Mouse (Mus musculus) heart, adult 11 months (tissue): Measurements from ENCODE around the gene Ccdc177.

Source experiments
- DNase-seq: peaks from one replicate; pipeline ENCODE4 v3.0.0; 2022

Ccdc177 gene

GRCm38 (mm10) chr12:80760396-80760801 is at the start of gene Ccdc177:
Gene Ccdc177, minus strand, starts transcription at chr12:80760687.
- peak; percentile 90 for DNase-seq

GRCm38 (mm10) chr12:80810005-80810404 is 49.5 kb upstream of the Ccdc177 start:
- peak; percentile 91 for DNase-seq

GRCm38 (mm10) chr12:80807451-80808085 is 47.1 kb upstream of the Ccdc177 start:
- peak; percentile 81 for DNase-seq

- DNase-seq, result peak; percentile 8
Measured at GRCm38 (mm10) chr12:80804861-80805428, 44.5 kb upstream of the Ccdc177 start.

GRCm38 (mm10) chr12:80803924-80804323 is 43.4 kb upstream of the Ccdc177 start:
- peak; percentile 91 for DNase-seq

GRCm38 (mm10) chr12:80801443-80801842 is 41.0 kb upstream of the Ccdc177 start:
- peak; percentile 68 for DNase-seq

GRCm38 (mm10) chr12:80800156-80800555 is 39.7 kb upstream of the Ccdc177 start:
- no peak for DNase-seq

- DNase-seq, result no peak
Measured at GRCm38 (mm10) chr12:80798271-80798670, 37.8 kb upstream of the Ccdc177 start.

GRCm38 (mm10) chr12:80794935-80795785 is 34.7 kb upstream of the Ccdc177 start:
- peak; percentile 70 for DNase-seq

- peak; percentile 70 for DNase-seq
Measured at GRCm38 (mm10) chr12:80794522-80794921, 34.0 kb upstream of the Ccdc177 start.

GRCm38 (mm10) chr12:80793535-80793934 is 33.0 kb upstream of the Ccdc177 start:
- peak; percentile 62 for DNase-seq

GRCm38 (mm10) chr12:80792867-80793266 is 32.4 kb upstream of the Ccdc177 start:
- DNase-seq, result peak; percentile 98

- DNase-seq, result peak; percentile 89
Measured at GRCm38 (mm10) chr12:80791571-80792444, 31.3 kb upstream of the Ccdc177 start.

- DNase-seq, result peak; percentile 93
Measured at GRCm38 (mm10) chr12:80790700-80791570, 30.4 kb upstream of the Ccdc177 start.

- peak; percentile 100 for DNase-seq
Measured at GRCm38 (mm10) chr12:80789849-80790694, 29.6 kb upstream of the Ccdc177 start, which contains the start of gene Susd6. Gene Susd6, plus strand, starts transcription at chr12:80790510.

- DNase-seq, result peak; percentile 78
Measured at GRCm38 (mm10) chr12:80789276-80789675, 28.8 kb upstream of the Ccdc177 start.

GRCm38 (mm10) chr12:80788188-80788587 is 27.7 kb upstream of the Ccdc177 start:
- peak; percentile 78 for DNase-seq

- DNase-seq, result peak; percentile 84
Measured at GRCm38 (mm10) chr12:80787604-80788003, 27.1 kb upstream of the Ccdc177 start.

GRCm38 (mm10) chr12:80786591-80786990 is 26.1 kb upstream of the Ccdc177 start:
- peak; percentile 59 for DNase-seq

- DNase-seq, result no peak
Measured at GRCm38 (mm10) chr12:80785597-80785996, 25.1 kb upstream of the Ccdc177 start.

GRCm38 (mm10) chr12:80785005-80785404 is 24.5 kb upstream of the Ccdc177 start:
- peak; percentile 95 for DNase-seq
